Mouse (Mus musculus): ENCODE measurements around the gene Atp6v1e2.

The Atp6v1e2 gene

DNA sequence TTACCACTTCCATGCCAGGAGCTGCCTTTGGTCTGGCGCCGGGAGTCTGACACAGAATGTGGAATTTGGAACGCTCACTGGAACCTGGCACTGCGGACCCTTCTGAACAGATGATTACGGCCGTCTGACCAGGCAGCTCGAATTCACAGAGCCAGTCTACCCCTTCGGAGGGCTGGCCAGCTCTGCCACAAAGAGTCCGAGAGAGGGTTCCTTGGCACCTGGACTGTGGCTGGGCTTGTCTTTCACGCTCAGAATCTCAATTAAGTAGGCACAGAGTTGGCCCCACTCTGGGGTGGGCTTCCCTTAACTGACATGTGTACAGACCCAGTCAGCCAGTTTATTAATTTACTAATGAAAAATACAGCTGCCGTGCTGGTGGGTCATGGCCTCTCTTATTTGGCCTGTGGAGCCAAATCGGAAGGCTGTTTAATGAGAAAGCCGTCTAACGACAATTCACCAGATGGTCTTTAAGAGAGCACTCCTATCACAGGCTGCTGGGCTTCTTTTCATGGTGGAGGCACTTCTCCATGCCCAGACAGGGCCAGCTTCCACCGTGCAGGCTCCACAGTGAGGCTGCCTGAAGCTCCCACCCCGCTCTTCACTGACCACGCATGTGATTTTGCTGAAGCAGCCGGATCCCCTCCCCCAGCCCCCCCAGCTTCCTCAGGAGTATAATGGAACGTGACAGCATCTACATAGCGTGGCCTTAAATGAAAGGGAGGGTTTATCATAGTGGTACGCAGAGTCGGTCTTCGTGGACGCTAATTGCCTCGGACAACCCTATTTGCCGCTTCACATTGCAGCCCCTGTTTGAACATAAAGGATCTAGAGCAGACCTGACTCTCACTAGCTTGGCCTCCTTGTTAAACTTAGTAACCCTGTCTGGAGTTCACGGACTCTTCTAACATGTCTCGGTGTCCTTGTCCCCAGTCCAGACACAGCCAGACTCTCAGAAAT lies at the start of gene Atp6v1e2:
Atp6v1e2 (minus strand) TSS at position 58 of the 957 bp plus-strand sequence.
- DNase-seq (ENCODE audit: low read depth), result no peak

DNA sequence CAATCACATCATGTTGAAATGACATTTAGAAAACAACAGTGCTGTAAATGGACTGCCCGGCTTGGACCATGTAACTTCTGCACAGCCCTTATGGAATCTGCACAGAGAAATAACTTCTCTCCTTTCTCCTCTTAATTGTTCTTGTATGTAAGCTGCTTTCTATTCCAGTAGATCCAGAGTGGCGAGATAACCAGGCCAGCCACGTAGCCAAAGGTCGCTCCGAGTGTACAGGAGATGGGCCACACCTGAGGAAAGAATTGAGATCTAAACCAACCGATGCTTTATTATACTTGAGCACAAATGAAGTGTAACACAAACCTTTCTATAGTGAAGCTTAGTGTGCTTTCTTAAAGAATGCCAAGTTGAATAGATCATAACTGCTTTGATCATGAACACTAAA lies 49.6 kb upstream of the Atp6v1e2 start:
- DNase-seq (ENCODE audit: low read depth), result no peak

DNA sequence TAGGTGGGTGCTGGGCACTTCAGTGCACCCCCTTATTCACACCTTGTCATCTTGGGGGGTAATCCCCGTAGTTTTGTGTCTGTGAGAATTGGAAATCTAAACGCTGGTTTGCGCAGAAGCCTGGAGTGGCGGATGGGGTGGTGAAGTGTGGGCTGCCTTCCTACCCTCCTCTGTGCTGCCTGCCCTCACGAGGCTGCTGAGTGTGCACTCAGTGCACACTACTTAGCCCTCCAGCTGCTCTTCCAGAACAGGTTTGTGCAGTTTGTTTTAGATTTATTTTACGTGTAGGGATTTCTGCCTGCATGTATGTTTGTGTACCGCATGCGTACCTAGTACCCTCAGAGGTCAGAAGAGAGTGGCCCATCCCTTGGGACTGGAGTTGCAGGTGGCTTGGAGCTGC lies 43.6 kb upstream of the Atp6v1e2 start:
- no peak for DNase-seq (ENCODE audit: low read depth)

DNA sequence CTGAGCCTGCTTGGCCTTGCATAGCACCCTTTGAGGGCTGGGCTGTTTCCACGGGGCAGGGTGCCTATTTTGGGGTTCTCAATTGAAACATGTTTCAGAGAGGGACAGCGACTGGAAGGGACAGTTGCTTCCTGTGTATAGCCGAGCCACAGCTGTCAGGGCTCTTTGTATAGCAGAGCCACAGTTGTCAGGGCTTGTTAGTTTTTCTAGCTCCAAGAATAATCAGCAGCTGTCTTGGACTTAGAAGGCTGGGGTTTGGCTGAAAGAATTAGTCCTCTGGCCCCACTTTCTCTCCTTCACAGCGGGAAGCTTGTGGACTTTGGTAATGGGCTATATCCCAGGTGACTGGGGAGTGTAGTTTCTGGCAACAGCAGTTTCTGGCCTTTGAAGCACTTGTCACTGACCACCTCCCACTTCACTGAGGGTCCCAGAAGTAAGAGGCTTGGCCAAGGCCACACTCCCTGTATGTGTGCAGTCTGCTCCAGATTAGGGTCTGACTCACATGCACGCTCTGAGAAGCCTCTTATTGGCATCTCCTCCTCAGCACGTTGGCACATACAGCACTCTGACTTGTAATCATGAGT lies 41.0 kb upstream of the Atp6v1e2 start:
- DNase-seq (ENCODE audit: low read depth), result no peak

DNA sequence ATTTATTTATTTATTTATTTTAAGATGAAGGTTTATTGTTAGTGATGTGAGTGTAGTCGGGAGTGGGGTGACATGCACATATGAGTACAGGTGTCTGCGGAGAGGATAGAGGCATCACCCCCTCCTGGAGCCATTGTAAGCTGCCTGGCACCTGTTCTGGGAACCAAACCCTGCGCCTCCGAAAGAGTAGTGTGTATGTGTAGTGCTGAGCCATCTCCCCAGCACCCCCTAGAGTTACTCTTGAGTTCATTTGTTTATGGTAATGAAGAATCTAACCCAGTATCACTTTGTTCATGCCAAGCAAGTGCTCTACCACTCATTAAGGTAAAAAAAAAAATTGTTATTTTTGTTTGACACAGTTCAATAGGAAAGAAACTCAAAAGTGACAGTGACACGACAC lies 40.5 kb upstream of the Atp6v1e2 start:
- DNase-seq (ENCODE audit: low read depth), result no peak

DNA sequence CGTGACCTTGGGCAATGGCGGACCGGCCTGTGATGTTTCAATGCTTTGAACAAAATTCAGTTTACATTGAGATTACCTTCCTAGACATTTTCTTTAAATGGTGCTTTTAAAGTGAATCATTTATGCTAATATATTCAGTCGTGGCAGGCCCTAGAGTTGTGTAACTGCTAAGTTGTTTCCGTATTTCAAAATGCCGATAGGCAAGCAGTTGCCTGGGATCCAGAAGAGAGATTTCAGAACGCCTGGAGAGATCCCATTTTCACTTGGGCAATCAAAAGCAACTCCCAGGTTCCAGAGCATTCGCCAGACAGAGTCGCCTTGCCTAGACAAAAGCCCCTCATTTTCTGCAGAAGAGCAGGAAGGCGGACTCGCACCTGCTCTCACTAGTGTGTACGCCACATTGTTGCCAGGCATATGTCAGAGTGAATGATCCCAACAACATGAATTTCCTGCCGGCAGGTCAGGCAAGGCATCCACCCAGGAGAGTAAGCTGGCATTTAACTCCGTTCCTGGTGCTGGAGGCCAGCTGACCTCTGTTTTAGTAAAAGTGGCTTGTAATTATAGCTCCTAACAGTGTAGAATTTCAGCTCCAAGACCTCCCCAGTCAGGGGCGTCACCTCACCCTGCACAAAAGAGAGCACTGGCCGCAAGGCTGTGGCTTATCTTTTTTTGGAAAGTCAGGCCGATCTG lies 38.9 kb upstream of the Atp6v1e2 start:
- DNase-seq (ENCODE audit: low read depth), result no peak

DNA sequence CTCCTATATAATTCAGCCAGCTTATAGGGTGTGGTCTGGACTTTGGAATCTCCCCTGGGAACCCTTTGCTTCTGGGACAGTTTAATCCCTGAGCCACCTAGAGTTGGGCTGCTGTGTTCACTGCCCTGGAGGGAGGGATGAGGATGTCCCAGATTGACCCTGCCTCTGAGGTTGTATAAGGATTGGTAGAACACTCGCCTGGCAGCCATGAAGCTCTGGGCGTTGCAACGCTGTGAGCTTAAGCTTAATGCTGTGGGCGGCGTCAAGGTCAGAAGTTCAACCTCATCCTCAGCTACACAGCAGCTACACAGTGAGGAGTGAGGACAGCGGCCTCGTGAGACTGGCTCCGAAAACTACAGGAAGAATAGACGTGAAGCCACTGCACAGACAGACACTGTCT lies 34.8 kb upstream of the Atp6v1e2 start:
- no peak for DNase-seq (ENCODE audit: low read depth)

DNA sequence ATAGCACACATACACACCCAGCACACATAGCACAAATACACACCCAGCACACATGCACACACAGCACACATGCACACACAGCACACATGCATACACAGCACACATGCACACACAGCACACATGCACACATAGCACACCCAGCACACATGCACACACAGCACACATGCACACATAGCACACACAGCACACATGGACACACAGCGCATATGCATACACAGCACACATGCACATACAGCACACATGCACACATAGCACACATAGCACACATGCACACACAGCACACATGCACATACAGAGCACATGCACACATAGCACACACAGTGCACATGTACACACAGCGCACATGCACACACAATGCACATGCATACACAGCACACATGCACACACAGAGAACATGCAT lies 34.0 kb upstream of the Atp6v1e2 start:
- no peak for DNase-seq (ENCODE audit: low read depth)

DNA sequence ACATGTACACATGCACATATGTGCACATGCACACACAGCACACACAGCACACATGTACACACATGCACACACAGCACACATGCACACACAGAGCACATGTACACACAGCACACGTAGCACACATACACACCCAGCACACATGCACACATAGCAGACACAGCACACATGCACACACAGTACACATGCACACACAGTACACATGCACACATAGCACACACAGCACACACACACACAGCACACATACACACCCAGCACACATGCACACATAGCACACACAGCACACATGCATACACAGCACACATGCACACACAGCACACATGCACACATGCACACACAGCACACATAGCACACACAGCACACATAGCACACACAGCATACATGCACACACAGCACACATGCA lies 33.5 kb upstream of the Atp6v1e2 start:
- no peak for DNase-seq (ENCODE audit: low read depth)

DNA sequence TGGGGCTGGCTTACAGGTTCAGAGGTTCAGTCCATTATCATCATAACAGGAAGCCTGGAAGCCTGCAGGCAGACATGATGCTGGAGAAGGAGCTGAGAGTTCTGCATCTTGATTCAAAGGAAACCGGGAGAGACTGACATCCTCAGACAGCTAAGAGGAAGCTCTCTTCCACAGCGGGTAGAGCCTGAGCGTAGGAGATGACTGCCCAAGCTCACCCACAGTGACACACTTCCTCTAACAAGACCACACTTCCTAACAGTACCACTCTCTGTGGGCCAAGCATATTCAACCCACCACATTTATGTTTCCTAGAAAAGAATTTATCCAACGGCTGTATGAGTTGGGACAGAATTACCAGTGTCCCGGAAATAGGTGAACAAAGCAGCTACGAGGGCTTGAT lies 30.8 kb upstream of the Atp6v1e2 start:
- DNase-seq (ENCODE audit: low read depth), result no peak

DNA sequence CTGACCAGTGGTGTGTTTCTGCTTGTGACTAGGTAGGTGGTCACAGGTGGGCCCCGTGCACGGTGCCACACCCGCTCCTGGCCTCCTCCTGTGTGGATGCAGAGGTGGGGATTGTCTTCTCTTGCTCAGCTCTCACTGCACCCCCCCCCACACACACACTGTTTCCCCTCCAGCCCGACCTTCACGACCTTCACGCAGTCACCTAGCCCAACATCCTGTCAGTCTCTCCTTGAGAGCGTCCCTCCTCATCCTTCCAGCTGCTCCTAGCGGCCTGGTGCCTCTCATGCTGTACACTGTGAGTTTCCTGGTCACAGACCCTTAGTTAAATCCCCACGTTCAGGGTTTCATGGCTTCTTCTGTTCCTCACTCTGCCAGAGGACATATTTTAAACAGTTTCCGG lies 28.7 kb upstream of the Atp6v1e2 start:
- DNase-seq (ENCODE audit: low read depth), result no peak

DNA sequence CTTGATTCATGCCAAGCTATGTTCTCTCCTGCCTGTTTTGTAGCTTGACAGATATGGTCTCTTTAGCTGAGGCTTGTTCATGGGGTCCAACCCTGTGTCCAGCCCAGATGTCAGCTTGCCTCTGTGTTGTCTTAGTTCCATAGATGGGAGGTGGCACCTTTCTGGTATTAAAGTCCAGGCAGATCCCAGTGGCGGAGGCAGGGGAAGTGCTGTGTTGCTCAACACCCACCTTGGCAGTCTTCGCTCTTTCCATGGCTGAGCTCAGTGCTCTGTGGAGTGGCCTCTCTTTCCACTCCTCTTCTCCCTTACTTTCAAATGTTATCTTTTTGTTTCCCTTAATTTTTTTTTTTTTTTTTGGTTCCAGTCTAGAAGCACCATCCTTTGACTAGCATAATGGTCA lies 25.4 kb upstream of the Atp6v1e2 start:
- no peak for DNase-seq (ENCODE audit: low read depth)

DNA sequence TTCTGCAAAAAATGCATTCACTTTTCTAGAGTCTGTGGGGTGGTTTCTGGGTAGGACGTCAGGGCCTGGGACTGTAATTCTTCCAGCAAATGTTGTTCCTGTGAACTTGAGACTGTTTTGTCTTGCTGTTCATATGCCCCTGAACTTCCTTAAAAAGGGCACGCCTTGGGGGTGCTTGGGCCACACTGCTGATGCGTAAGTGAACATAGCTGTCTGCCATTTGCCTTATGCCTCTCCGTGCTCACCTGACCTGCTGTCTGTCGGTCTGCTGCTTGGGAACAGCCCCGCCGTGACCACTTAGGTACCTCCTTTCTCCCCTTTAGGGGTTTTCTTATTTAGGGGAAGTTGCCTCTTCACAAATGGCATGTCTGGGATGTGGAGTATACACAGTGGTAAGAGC lies 24.2 kb upstream of the Atp6v1e2 start:
- DNase-seq (ENCODE audit: low read depth), result no peak

DNA sequence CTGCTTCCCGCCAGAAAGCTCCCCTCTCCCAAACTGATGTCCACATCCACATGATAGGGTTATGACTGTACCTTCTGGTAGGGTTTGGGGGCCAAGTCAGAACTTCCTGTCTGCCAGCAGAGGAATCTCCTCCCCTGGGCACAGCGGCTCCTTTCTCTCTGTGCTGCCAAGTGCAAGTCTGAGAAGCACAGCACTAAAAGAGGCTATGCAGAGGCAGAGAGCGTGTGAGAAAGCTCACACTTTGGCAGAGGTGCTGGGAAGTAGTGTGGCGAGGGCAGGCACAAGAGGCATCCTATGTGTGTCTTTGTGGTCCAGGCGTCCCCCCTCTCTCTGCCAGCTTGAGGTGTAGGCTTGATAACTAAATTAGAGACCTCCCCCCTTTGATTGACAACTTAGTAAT lies 23.3 kb upstream of the Atp6v1e2 start:
- no peak for DNase-seq (ENCODE audit: low read depth)

DNA sequence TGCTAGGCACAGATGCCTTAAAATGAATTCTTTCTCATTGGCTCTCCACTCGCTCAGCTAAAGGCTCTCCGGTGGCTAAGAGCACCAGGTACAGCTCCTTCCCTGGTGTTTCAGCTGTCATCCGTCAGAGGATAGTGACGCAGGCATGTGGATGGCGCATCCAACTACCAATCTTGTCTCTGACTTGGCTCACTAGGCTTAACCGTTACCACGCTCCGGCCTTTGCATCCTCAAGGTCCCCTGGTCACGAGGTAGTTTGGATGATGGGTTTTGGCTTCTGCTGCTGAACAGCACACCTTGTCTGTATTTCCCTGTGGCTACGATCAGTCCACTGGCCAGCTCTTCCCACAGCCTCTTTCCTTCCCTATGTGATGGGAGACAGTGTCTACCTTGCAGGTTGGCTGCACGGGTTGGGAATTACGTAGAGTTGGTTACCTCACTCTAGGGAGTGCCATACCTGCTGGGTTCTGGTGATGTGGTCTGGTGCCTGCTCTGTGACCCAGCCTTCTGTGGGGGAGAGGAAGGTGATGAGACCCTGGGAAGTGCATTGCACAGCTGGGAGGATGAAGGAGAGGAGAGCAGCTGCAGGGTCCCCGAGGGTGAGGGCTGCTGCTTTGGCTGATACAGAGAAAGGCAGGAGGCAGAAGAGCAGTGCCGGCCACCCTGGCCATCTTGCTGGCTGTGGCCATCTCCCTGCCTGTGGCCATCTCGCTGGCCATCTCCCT lies 22.5 kb upstream of the Atp6v1e2 start:
- DNase-seq (ENCODE audit: low read depth), result no peak

DNA sequence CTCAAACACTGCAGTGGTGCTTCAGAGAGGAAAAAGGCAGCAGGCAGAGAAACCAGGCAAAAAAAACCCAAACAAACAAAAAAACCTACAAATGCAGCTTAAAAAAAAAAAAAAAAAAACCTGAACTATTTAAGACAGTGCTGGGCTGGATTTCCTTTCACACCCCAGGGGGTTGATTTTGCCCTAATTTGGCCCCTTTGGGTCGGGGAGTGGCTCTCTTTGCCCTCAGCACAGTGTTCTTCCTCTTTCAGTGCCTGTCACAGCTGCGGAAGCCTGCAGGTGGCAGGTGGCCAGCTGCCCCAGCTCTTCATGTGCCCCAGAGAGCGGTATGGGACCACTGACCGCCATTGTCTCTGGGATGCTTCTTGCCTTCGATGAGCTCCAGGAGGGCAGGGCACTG lies 21.9 kb upstream of the Atp6v1e2 start:
- no peak for DNase-seq (ENCODE audit: low read depth)

DNA sequence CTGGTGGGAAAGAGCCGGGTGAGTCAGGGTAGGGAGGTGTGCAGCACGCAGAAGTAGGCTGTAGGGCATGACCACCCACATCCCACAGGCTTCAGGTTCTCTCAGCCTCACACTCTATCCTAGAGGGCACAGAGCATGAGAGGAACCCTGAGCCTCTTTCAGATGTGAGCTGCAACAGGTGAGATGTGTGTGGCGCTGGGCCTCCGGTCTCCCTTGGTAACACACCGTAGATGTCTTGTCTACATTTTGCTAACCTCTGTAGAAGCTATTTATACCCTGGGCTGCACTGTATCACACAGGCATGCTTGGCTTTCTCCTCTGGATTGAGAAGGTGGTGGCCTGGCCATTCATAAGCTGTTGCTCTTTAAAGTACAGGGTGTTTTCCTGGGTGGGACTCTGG lies 20.9 kb upstream of the Atp6v1e2 start:
- DNase-seq (ENCODE audit: low read depth), result no peak

DNA sequence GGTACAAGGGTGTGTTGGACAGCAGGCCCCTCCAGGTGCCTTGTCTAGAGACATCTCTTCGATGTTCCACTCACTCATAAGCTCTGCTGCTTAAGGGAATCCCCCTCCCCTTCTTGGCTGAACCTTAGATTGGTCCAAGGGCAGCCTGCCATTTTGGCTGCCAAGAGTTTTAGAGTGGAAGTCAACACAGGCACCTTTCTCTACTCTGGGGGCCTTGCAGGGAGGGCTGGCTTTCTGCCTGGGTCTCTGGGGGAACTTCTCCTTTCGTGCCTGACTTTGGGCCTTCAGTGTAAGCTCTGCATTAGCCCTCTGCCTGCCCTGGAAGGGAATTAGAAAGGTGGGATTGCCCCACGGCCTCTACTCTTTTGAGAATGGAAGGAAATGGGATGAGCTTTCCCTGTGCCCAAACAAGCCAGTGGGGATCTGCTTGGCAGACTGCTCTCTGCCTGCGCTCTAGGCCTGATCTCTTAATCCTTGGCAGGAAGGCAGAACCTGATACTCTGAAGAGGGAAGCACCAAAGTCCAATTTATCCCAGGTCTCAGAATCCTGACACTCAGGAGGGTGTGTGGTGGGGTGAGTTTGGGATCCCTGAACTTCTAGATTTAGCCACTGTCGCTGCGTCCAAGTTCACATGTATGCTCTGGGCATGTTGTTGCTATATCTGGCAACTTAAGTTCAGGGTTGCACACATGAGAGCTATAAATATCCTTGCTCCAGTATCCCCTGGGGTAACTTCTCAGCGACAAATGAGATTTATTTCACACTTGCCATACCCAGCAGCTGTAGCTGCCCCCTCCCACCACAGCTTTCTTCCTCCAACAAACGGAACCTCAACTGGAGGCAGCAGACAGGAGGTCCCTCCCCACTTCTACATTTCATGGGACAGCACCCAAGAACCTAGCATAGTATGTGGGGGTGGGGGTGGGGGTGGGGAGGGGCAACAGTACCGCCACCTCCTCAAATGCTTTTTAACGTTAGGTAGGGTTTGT lies 20.1 kb upstream of the Atp6v1e2 start:
- no peak for DNase-seq (ENCODE audit: low read depth)

DNA sequence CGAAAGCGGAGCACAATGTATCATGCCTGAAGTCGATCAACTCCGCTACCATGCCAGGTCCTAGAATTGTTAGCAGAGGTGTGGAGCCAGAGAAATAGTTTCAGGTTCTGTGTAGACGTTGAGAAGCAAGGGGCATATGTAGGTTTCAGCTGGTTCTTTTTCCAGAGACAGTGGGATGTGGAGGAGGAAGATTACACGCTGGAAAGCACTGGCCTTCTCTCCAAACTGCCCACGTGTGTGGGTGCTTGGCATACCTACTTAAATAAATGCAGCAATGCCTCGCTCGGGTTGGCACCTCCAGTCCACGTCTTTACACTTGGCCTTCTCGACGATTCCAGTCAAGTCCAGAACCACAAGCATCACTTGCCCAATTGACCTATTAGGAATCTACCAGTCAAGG lies 19.4 kb upstream of the Atp6v1e2 start:
- DNase-seq (ENCODE audit: low read depth), result no peak

DNA sequence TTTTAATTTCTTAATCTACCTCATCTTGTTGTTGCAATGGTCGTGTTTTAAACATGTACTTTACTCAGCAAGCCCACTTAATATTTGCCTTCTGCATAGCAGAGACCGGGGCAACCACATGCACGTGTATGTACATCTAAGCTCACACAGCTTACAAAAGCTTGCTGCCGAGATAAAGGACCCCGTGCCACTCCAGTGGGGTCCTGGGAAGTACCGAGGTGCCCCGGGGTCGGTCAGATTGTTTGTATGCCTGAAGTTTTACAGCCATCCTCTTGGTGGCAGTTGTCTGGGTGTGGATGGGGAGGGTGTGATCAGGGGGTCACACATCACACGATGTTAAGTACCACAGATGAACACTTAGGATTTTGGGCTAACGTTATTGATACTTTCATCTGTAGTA lies 18.3 kb upstream of the Atp6v1e2 start:
- no peak for DNase-seq (ENCODE audit: low read depth)

DNA sequence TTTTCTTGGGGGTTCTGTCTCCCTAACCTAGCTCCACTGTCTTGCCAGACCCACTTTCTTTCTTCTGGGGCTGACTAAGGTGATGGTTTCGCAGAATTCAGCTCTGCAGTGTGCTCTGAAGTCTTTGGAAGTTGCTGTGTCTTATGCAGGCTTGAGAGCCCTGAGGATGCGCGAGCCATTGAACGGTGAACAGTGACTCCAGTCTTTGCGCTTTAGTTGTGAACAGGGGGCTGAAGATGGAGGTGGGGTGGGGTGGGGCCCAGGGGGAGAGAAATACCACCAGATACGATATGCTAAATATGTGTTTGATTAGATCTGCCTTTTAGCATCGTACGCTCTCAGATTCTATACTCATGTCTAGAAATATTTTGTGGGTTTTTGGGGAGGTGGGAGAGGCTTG lies 17.4 kb upstream of the Atp6v1e2 start:
- no peak for DNase-seq (ENCODE audit: low read depth)

Data from c-Kit-positive CD71-negative TER-119-negative erythroid progenitor cells, embryonic 14.5 days (primary cell).